Mouse (Mus musculus) layer of hippocampus, adult 9-11 months (tissue): Measurements from ENCODE around the gene Dennd6b.

Experiments used
- DNase-seq: peaks from one replicate; pipeline ENCODE4 v3.0.0; 2022

Dennd6b gene

GRCm38 (mm10) chr15:89196313-89196706 is at the start of gene Dennd6b:
Dennd6b (minus strand) TSS chr15:89196496.
- peak; percentile 97 for DNase-seq

GRCm38 (mm10) chr15:89241025-89241424 is 44.7 kb upstream of the Dennd6b start:
- no peak for DNase-seq

DNA sequence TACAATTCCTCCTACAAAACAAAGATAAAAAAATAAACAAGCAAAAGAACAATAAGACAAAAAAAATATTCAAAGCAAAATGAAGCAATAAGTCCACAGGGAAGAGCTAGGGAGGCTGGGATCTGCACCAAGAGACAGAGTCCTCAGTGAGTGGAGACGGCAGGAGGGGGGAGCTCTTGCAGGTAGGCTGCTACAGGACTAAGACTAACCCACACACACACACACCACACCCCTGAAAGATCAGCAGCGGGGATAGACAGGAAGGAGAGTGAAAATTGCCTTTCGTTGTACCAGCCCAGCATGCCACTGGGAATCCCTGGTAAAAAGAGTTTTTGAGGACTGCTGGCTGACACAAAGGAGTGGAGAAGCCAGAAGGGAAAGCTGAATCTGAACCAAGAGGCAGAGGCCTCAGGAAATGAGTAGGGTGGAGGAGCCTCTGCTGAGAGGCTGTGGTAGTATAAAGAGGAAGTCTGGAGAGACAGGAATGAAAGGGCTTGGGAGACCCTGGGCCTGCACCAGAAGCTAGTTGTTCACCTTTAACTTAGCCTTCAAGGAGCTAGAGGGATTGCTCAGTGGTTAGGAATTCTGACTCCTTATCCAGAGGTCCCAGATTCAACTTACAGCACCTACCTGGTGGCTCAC is 43.6 kb upstream of the Dennd6b start:
- no peak for DNase-seq

GRCm38 (mm10) chr15:89234052-89234451 is 37.8 kb upstream of the Dennd6b start:
- no peak for DNase-seq

- DNase-seq: peak; percentile 61
These were observed 37.3 kb upstream of the Dennd6b start for GRCm38 (mm10) chr15:89233586-89233985.

GRCm38 (mm10) chr15:89215611-89216233 is 19.4 kb upstream of the Dennd6b start:
- DNase-seq: no peak

DNA sequence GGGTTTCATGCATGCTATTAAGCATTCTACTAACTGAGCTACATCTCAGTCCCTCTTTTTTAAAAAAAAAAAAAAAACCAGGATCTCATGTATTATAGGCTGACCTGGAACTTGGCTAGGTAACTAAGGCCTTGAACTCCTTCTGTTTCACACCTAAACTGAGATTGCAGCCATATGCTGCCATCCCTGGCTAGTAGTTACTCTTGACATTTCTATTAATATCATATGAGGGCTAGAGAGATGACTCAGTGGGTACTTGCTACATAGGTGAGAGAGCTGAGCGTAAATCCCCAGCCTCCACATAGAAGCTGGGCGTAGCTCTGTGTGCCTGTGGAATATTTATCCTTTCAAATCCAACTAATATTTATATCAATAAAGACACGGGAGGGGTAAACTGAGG is 18.7 kb upstream of the Dennd6b start:
- DNase-seq: no peak

- no peak for DNase-seq
These were observed 17.2 kb upstream of the Dennd6b start for GRCm38 (mm10) chr15:89213517-89213916.

DNA sequence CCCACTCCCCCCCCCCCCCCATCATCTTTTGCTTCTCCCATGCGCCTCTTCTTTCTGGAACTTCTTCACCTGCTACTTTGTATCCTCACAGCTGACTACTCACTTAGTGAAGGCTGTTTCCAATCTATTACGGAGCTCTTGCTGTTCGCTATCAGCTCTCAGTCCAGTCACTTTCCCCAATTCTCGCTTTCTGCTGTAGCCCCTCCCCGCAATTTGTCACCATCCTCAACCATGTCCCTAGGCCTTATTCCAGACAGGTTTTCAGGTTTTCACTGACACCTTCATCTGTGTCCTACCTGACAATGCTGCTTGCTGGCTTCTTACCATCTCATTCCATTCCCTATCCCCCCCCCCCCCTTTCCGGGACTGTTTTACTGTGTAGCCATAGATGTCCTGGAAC is 16.2 kb upstream of the Dennd6b start:
- DNase-seq: no peak

- peak; percentile 34 for DNase-seq
These were observed 15.6 kb upstream of the Dennd6b start for GRCm38 (mm10) chr15:89211716-89212461.

- DNase-seq: peak; percentile 89
These were observed 14.8 kb upstream of the Dennd6b start, which contains the start of gene Ppp6r2 for GRCm38 (mm10) chr15:89210915-89211715. Ppp6r2 (plus strand) TSS chr15:89211553.

DNA sequence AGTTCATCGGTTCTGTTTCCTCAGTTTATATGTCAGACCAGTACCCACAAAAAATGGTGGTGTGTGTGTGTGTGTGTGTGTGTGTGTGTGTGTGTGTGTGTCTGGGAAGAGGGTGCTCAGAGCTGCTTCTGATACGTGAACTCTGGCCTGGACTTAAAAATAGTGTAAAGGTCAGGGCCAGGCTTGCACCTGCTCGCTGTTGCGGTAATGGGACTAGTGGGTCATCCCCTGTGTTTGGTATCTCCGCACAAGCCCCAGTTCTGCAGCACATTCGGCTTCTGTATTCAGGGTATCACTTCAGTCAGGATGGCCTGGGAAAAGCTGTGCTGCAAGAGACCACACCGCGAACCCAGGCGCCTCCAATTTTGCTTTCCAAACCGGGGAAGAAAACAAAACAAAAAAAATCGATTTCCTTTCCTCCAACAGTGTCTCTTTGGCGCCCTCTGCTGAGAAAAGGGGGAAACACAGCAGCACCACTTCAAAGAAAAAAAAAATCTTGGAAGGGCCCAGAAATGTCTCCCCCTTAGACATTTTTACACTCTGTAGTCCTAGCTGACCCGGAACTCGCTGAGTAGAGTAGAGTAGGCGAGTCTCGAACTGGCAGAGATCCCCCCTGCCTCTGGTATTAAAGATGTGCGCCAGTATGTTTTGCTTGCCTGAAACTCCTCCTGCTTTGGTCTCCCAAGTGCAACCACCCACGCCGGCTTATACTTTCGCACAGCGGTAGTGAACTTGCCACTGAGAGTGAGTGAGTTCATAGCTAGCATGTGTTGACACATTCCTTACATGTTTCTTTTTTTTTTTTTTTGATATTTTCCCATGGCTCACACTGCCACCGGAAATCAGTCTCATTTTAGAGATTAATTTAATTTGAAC is 13.8 kb upstream of the Dennd6b start:
- peak; percentile 78 for DNase-seq

GRCm38 (mm10) chr15:89207457-89207856 is 11.2 kb upstream of the Dennd6b start:
- DNase-seq: no peak

GRCm38 (mm10) chr15:89197056-89197455 is 760 bp upstream of the Dennd6b start:
- no peak for DNase-seq

DNA sequence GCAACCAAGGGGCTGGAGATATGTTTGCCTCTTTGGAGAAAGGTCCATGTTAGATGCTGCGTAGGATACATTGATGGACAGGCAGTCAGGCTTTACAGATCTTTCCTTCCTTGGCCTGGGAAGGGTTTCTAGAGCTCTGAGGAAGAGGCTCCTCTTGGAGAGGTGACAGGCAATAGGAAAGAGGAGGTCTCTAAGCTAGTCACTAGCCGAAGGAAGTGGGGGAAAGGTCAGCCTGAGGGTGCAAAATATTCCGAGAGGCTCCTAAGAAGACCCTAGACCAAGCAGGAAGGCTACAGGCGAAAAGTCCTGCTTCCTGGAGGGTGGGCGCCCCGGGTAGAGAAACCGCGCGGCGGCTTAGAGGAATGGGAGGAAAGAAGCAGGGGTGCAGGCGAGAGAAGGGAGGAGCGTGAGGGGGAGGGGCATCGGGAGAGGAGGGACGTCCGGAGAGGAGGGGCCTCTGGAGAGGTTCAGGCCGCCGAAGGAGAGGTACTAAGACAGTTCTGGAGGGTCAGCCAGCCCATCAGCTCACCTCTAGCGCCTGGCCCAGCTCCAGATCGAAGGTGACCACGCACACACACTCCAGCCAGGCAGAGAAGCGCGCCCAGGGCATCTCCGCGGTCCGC is 495 bp downstream of the Dennd6b start:
- DNase-seq: peak; percentile 93

- DNase-seq: no peak
These were observed 1.0 kb downstream of the Dennd6b start for GRCm38 (mm10) chr15:89195261-89195681.

GRCm38 (mm10) chr15:89184937-89185227 is 11.4 kb downstream of the Dennd6b start:
- no peak for DNase-seq

GRCm38 (mm10) chr15:89184141-89184936 is 12.0 kb downstream of the Dennd6b start:
- no peak for DNase-seq

DNA sequence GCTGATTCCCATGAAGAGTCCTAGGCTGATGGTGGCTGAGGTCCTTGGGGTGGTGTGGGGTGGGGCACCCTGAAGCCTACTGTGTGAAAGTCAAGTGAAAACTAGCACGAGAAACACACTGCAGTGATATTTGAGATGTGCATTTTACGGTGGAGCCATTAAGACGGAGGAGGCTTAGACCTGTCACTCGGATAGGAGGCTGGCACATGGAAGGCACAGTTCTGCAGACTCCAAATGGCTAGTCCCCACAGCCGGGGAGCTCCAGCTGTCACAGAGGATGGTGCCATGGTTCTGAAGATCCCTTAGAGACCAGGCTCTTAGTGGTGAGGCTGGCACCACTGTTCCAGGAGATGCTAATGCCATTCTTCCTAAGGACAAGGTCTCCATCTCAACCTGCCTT is 13.5 kb downstream of the Dennd6b start:
- DNase-seq: no peak

DNA sequence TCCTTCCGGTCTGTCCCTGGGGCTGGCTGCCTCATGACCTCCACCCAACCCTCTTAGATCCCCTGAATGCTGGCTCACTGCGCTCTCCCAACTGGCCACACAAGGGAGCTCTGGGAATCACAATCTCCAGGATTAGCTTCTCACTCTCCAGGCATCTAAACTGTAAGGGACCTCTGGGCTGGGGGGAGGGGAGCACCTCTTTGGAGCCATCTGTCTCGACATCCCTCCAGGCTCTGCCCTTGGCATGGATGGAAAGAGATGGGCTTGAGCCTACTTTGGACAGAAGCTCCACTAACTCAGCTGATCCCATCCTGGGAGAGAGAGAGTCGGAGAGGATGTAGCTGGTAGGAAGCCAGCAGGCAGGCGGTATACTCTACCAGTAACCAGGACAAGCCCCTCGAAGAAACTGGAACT is 14.0 kb downstream of the Dennd6b start:
- no peak for DNase-seq
